Mouse (Mus musculus): Measurements from ENCODE around the gene Def6.

Gene Def6

GRCm38 (mm10) chr17:28277721-28278120 lies 70.1 kb downstream of the Def6 start:
- DNase-seq = no peak

- no peak for DNase-seq
These were observed 70.6 kb downstream of the Def6 start for GRCm38 (mm10) chr17:28278156-28278555.

All from kidney, adult 8-10 months (tissue).